Mouse (Mus musculus) frontal cortex, postnatal 10 days (tissue): ENCODE results near the gene Cpb2.

Experiments used
- DNase-seq, 2 experiments: peaks; one replicate each; pipeline ENCODE4 v3.0.0; 2022; ENCODE audit warnings: low spot score in 2 of 2, mixed read lengths in 1 of 2

Gene Cpb2

GRCm38 (mm10) chr14:75242087-75242486, at the start of gene Cpb2:
Cpb2 (plus strand) TSS chr14:75242287.
- DNase-seq, result no peak

GRCm38 (mm10) chr14:75192427-75192826, 49.7 kb upstream of the Cpb2 start:
- DNase-seq, result no peak

- no peak for DNase-seq
Observed at GRCm38 (mm10) chr14:75192858-75193257, 49.2 kb upstream of the Cpb2 start.

- DNase-seq, result no peak
Observed at GRCm38 (mm10) chr14:75195530-75195929, 46.6 kb upstream of the Cpb2 start.

- peak in 1 of 2 experiments; percentile 58 for DNase-seq
Observed at GRCm38 (mm10) chr14:75197027-75197426, 45.1 kb upstream of the Cpb2 start.

- DNase-seq, result no peak
Observed at GRCm38 (mm10) chr14:75197660-75198059, 44.4 kb upstream of the Cpb2 start.

GRCm38 (mm10) chr14:75205363-75206051, 36.6 kb upstream of the Cpb2 start:
- no peak for DNase-seq

- no peak for DNase-seq
Observed at GRCm38 (mm10) chr14:75206307-75206706, 35.8 kb upstream of the Cpb2 start.

GRCm38 (mm10) chr14:75208572-75209151, 33.4 kb upstream of the Cpb2 start:
- no peak for DNase-seq

- no peak for DNase-seq
Observed at GRCm38 (mm10) chr14:75213752-75214151, 28.3 kb upstream of the Cpb2 start.

GRCm38 (mm10) chr14:75218843-75219242, 23.2 kb upstream of the Cpb2 start:
- no peak for DNase-seq

GRCm38 (mm10) chr14:75219250-75219913, 22.7 kb upstream of the Cpb2 start:
- DNase-seq, result no peak

- DNase-seq, result no peak
Observed at GRCm38 (mm10) chr14:75222386-75222785, 19.7 kb upstream of the Cpb2 start.

GRCm38 (mm10) chr14:75227453-75228084, 14.5 kb upstream of the Cpb2 start:
- DNase-seq, result no peak

- DNase-seq, result peak in 1 of 2 experiments; percentile 18
Observed at GRCm38 (mm10) chr14:75229834-75230233, 12.3 kb upstream of the Cpb2 start.

GRCm38 (mm10) chr14:75233070-75233469, 9.0 kb upstream of the Cpb2 start:
- no peak for DNase-seq

- no peak for DNase-seq
Observed at GRCm38 (mm10) chr14:75235552-75235951, 6.5 kb upstream of the Cpb2 start.

- DNase-seq, result peak; percentile 34 to 54
Observed at GRCm38 (mm10) chr14:75235955-75236635, 6.0 kb upstream of the Cpb2 start.

- no peak for DNase-seq
Observed at GRCm38 (mm10) chr14:75236636-75237003, 5.5 kb upstream of the Cpb2 start.

- DNase-seq, result no peak
Observed at GRCm38 (mm10) chr14:75237096-75237495, 5.0 kb upstream of the Cpb2 start.

- DNase-seq, result no peak
Observed at GRCm38 (mm10) chr14:75238054-75238692, 3.9 kb upstream of the Cpb2 start.
